Comparison of ENCODE assay signal across 30 mouse cellular contexts in genomic region chr10:120133697-120134096, GRCm38 (mm10). TPM values are rescaled to one million over a fixed set of nuclear protein-coding genes. Genes with fewer than 3 reads are reported as not detected.
A peak's percentile ranks its signal among the peaks of the same experiment; 100 is the strongest.
DNase-seq lines count a peak whose midpoint lies in the region; ATAC-seq lines count a peak whose summit lies in the region.
"Had no signal": no experiment of that assay in that cellular context is flagged by ENCODE, and none has a peak within 500 bp of the region (broad histone marks: within the 10 kb centered on the region; RNA-seq: fewer than 3 reads in every experiment).

No protein-coding gene starts in this region.

- H3K9ac ChIP-seq in kidney, embryonic 15.5 days, result no peak overlapping the region
- no peak overlapping the region for H3K9ac ChIP-seq in neural tube, embryonic 13.5 days
- H3K9ac ChIP-seq: heart, embryonic 13.5 days; hindbrain, embryonic 14.5 days; liver, embryonic 14.5 days had no signal

- peak; percentile 27 to 33 for DNase-seq in cerebellum, postnatal 14 days
- peak; percentile 12 for DNase-seq in kidney, postnatal 10 days
- DNase-seq in neural tube, embryonic 10.5 days (ENCODE audit: extremely low spot score, low spot score), result no peak
- DNase-seq: adrenal gland, postnatal 10 days; cerebellum, adult 18-20 months; cerebellum, postnatal 25 days; gastrocnemius, postnatal 25 days; heart, adult 18-20 months; heart, postnatal 10 days; kidney, adult 9 months; kidney, postnatal 25 days; liver; lung, adult 2 months; lung, postnatal 14 days; right cerebral cortex, postnatal 4 days; thymus, adult 18-20 months; thymus, postnatal 25 days had no signal

- no peak overlapping the region for H3K27ac ChIP-seq in kidney, embryonic 15.5 days
- H3K27ac ChIP-seq in neural tube, embryonic 13.5 days (replicated peaks), result peak overlapping the region; percentile 35; the same call in 1 of the 2 replicates
- H3K27ac ChIP-seq: heart, embryonic 13.5 days; hindbrain, embryonic 14.5 days; liver, embryonic 14.5 days; midbrain, embryonic 10.5 days; stomach, postnatal 0 days had no signal

- no peaks in the 10 kb centered on the region for H3K9me3 ChIP-seq in kidney, embryonic 15.5 days (replicated peaks)
- no peaks in the 10 kb centered on the region for H3K9me3 ChIP-seq in neural tube, embryonic 13.5 days
- H3K9me3 ChIP-seq: G1E; heart, embryonic 13.5 days; midbrain, embryonic 10.5 days had no signal

- no peak overlapping the region for H3K4me2 ChIP-seq in kidney, embryonic 15.5 days
- no peak overlapping the region for H3K4me2 ChIP-seq in neural tube, embryonic 13.5 days
- H3K4me2 ChIP-seq: heart, embryonic 13.5 days; hindbrain, embryonic 14.5 days had no signal

- no peak overlapping the region for H3K4me3 ChIP-seq in kidney, embryonic 15.5 days (replicated peaks)
- no peak overlapping the region for H3K4me3 ChIP-seq in neural tube, embryonic 13.5 days
- H3K4me3 ChIP-seq: heart, embryonic 13.5 days; midbrain, embryonic 10.5 days; myocyte had no signal

- peaks cover 7% of the 10 kb centered on the region for H3K4me1 ChIP-seq in kidney, embryonic 15.5 days
- peaks cover 31% of the 10 kb centered on the region for H3K4me1 ChIP-seq in neural tube, embryonic 13.5 days (replicated peaks)
- H3K4me1 ChIP-seq: heart, embryonic 13.5 days had no signal

- no peaks in the 10 kb centered on the region for H3K36me3 ChIP-seq in kidney, embryonic 15.5 days
- no peaks in the 10 kb centered on the region for H3K36me3 ChIP-seq in neural tube, embryonic 13.5 days
- H3K36me3 ChIP-seq: G1E; heart, embryonic 13.5 days; midbrain, embryonic 10.5 days had no signal

- WGBS in kidney, embryonic 15.5 days, result 51% methylated on average over 11 of the region's 11 CpGs
- WGBS in neural tube, embryonic 13.5 days, result 47% methylated on average over 11 of the region's 11 CpGs

- ATAC-seq in cerebellum, adult (ENCODE audit: insufficient number of reproducible peaks, low FRiP score, low TSS enrichment), result no peak
- ATAC-seq in kidney, embryonic 15.5 days (replicated peaks; ENCODE audit: low FRiP score), result no peak
- ATAC-seq in neural tube, embryonic 13.5 days (ENCODE audit: low read depth), result no peak
- ATAC-seq in granulocyte monocyte progenitor cell, adult 5-6 weeks (replicated peaks; ENCODE audit: poor library complexity, severe bottlenecking), result no peak
- ATAC-seq: intestine, postnatal 0 days; Patski had no signal

- no peaks in the 10 kb centered on the region for H3K27me3 ChIP-seq in kidney, embryonic 15.5 days
- no peaks in the 10 kb centered on the region; the same call in 1 of the 2 replicates for H3K27me3 ChIP-seq in neural tube, embryonic 13.5 days
- H3K27me3 ChIP-seq: heart, embryonic 13.5 days; Patski had no signal

RNA-seq across cellular contexts. Expression of gene Helb, which starts 20.9 kb away (rescaled TPM):
- polyA plus RNA-seq in kidney, embryonic 15.5 days (2015; fragmentation: Nextera tagmentation; extraction: Ambion mirVana), result 4.9 and 5.5 TPM in 2 replicates
- polyA plus RNA-seq in neural tube, embryonic 13.5 days (2015; fragmentation: Nextera tagmentation; extraction: Ambion mirVana), result 3.0 and 3.8 TPM in 2 replicates
- 29.5 and 32.7 TPM in 2 replicates for total RNA-seq in granulocyte monocyte progenitor cell, adult 5-6 weeks (2014; fragmentation: Nextera tagmentation)
- 35.3 and 39.7 TPM in 2 replicates for total RNA-seq in granulocyte monocyte progenitor cell, adult 5-6 weeks (2017)
